Mouse (Mus musculus): Measurements from ENCODE around the gene Olfr1348. TPM values are rescaled to one million over a fixed set of nuclear protein-coding genes. Genes with fewer than 3 reads are reported as not detected.
A peak's percentile ranks its signal among the peaks of the same experiment; 100 is the strongest.

Gene Olfr1348
- not detected in 2 replicates for polyA plus RNA-seq (2011; ENCODE audit: insufficient read depth, insufficient read length, low read depth, missing spikeins)

DNA sequence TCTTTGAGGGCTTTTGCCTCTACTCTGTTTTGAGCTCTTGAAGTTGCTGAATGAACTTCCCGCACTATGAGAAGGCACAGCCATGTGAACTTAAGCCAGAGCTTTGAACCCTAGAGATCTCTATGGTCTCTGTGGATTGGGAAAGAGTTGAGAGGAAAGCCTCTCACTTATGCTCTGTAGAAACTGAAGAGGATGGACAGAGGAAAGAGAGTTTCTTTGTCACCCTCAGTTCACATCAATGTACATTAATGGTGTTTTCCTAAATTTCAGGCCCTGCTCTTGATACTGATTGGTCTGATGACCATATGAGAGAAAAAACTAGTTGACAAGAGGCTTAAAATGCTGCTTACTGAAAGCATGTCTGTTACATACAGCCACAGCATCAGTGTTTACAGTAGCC is at the start of gene Olfr1348:
Gene Olfr1348 (minus strand): TSS at position 101 of the 400 bp plus-strand sequence.
- no peak within 1 kb of the TSS for H3K4me3 ChIP-seq (ENCODE audit: low read depth, low read length)
- H3K27ac ChIP-seq (ENCODE audit: insufficient read depth, low read length): no peak within 1 kb of the TSS
- H3K36me3 ChIP-seq (ENCODE audit: control insufficient read depth, insufficient read depth, low read length, poor library complexity, severe bottlenecking): no peaks in the 10 kb centered on the region
- no peak within 1 kb of the TSS for H3K9ac ChIP-seq (ENCODE audit: low read depth, poor library complexity, severe bottlenecking)
- no peaks in the 10 kb centered on the region; the same call in 1 of the 2 replicates for H3K27me3 ChIP-seq (ENCODE audit: control insufficient read depth, insufficient read depth, low read length, poor library complexity, severe bottlenecking)
- TF ChIP-seq EP300 (IDR thresholded peaks at IDR 0.05; ENCODE audit: insufficient read depth, low read depth, low read length): no peak
- no peak for TF ChIP-seq CTCF (IDR thresholded peaks at IDR 0.05; ENCODE audit: low read depth, low read length)
- no peak for TF ChIP-seq POLR2A (IDR thresholded peaks at IDR 0.05; ENCODE audit: insufficient read depth, low read length)
- no peaks in the 10 kb centered on the region for H3K4me1 ChIP-seq (ENCODE audit: control insufficient read depth, insufficient read depth, low read length)
- H3K9me3 ChIP-seq (replicated peaks; ENCODE audit: control insufficient read depth, insufficient read depth, low read length, poor library complexity, severe bottlenecking): no peaks in the 10 kb centered on the region

DNA sequence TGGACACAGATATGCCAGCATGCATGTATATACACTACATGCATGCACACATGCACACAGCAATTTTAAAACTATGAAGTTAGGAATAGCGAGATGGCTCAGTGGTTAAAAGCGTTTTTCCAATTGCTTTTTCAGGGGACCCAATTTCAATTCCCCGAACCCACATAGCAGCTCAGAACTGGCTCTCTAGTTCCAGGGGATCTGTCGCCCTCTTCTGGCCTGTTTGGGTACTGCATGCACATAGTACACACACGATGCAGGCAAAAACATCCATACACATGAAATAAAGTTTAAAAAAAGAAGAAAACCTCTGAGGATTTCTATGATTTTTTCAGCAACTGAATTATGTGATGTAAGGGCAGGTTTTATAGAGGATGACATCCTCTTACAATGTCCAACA is 17.6 kb upstream of the Olfr1348 start:
- no peak for TF ChIP-seq EP300 (IDR thresholded peaks at IDR 0.05; ENCODE audit: insufficient read depth, low read depth, low read length)
- TF ChIP-seq CTCF (IDR thresholded peaks at IDR 0.05; ENCODE audit: low read depth, low read length): peak; percentile 77
- TF ChIP-seq POLR2A (IDR thresholded peaks at IDR 0.05; ENCODE audit: insufficient read depth, low read length): no peak
- Histone ChIP-seq H3K27me3 (ENCODE audit: control insufficient read depth, insufficient read depth, low read length, poor library complexity, severe bottlenecking) (no peaks in the 10 kb centered on the region), H3K27ac (ENCODE audit: insufficient read depth, low read length) (no peak overlapping the region), H3K4me1 (ENCODE audit: control insufficient read depth, insufficient read depth, low read length) (no peaks in the 10 kb centered on the region), H3K4me3 (ENCODE audit: low read depth, low read length) (no peak overlapping the region), H3K36me3 (ENCODE audit: control insufficient read depth, insufficient read depth, low read length, poor library complexity, severe bottlenecking) (no peaks in the 10 kb centered on the region), H3K9me3 (replicated peaks; ENCODE audit: control insufficient read depth, insufficient read depth, low read length, poor library complexity, severe bottlenecking) (no peaks in the 10 kb centered on the region), H3K9ac (ENCODE audit: low read depth, poor library complexity, severe bottlenecking) (no peak overlapping the region)

- no peaks in the 10 kb centered on the region for H3K27me3 ChIP-seq (ENCODE audit: control insufficient read depth, insufficient read depth, low read length, poor library complexity, severe bottlenecking)
- no peaks in the 10 kb centered on the region for H3K4me1 ChIP-seq (ENCODE audit: control insufficient read depth, insufficient read depth, low read length)
- H3K9me3 ChIP-seq (replicated peaks; ENCODE audit: control insufficient read depth, insufficient read depth, low read length, poor library complexity, severe bottlenecking): no peaks in the 10 kb centered on the region
Observed at GRCm38 (mm10) chr7:6525001-6525400, 16.5 kb upstream of the Olfr1348 start.

DNA sequence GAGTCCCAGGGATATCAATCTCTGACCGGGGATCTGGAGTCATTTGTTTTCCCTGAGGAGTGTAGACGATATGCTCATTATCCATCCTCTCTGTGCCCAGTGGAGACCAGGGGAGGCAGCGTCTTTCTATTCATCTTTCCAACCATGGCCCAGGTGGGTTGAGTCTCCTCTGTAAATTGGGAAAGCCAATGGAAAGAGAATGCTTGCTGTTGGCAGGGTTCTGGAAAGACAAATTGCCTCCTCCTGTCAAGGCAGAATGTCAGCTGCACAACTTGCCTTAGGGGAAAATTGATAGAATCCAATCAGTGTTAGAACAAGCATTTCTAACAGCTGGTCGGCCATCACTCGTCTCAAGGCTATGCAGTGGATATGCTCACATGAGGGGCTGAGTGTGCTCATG is 14.3 kb upstream of the Olfr1348 start, which contains the start of gene Olfr1349:
Gene Olfr1349 (minus strand): TSS at position 101 of the 400 bp plus-strand sequence.
- no peak for TF ChIP-seq CTCF (IDR thresholded peaks at IDR 0.05; ENCODE audit: low read depth, low read length)
- TF ChIP-seq POLR2A (IDR thresholded peaks at IDR 0.05; ENCODE audit: insufficient read depth, low read length): no peak
- TF ChIP-seq EP300 (IDR thresholded peaks at IDR 0.05; ENCODE audit: insufficient read depth, low read depth, low read length): no peak
- H3K4me1 ChIP-seq (ENCODE audit: control insufficient read depth, insufficient read depth, low read length): no peaks in the 10 kb centered on the region
- H3K27ac ChIP-seq (ENCODE audit: insufficient read depth, low read length): no peak within 1 kb of the TSS
- no peaks in the 10 kb centered on the region for H3K27me3 ChIP-seq (ENCODE audit: control insufficient read depth, insufficient read depth, low read length, poor library complexity, severe bottlenecking)
- no peaks in the 10 kb centered on the region for H3K9me3 ChIP-seq (replicated peaks; ENCODE audit: control insufficient read depth, insufficient read depth, low read length, poor library complexity, severe bottlenecking)
- H3K36me3 ChIP-seq (ENCODE audit: control insufficient read depth, insufficient read depth, low read length, poor library complexity, severe bottlenecking): no peaks in the 10 kb centered on the region
- no peak within 1 kb of the TSS for H3K4me3 ChIP-seq (ENCODE audit: low read depth, low read length)
- H3K9ac ChIP-seq (ENCODE audit: low read depth, poor library complexity, severe bottlenecking): no peak within 1 kb of the TSS

More at GRCm38 (mm10) chr7:6525001-6525400, 16.5 kb upstream of the Olfr1348 start:
- TF ChIP-seq POLR2A (IDR thresholded peaks at IDR 0.05; ENCODE audit: insufficient read depth, low read length): no peak
- TF ChIP-seq CTCF (IDR thresholded peaks at IDR 0.05; ENCODE audit: low read depth, low read length): peak; percentile 64
- no peaks in the 10 kb centered on the region for H3K36me3 ChIP-seq (ENCODE audit: control insufficient read depth, insufficient read depth, low read length, poor library complexity, severe bottlenecking)
- no peak overlapping the region for H3K4me3 ChIP-seq (ENCODE audit: low read depth, low read length)
- no peak overlapping the region for H3K27ac ChIP-seq (ENCODE audit: insufficient read depth, low read length)
- no peak overlapping the region for H3K9ac ChIP-seq (ENCODE audit: low read depth, poor library complexity, severe bottlenecking)

DNA sequence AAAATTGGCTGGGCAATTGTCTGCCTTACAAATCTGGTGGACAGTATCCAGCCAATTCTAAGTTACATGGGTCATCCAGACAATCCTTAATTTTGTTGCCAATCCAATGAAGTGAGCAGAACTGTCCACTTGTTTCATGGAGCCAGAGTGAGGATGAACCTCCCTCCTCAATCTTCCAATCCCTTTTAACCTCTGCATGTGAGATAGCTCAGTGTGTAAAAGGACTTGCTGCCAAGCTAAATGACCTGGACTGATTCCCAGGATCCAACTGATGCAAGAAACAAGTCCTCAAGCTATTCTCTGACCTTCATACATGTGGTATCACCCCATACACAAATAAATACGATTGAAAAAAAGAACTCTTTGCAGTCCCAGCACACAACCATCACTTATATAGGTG is 13.1 kb upstream of the Olfr1348 start:
- Histone ChIP-seq H3K36me3 (ENCODE audit: control insufficient read depth, insufficient read depth, low read length, poor library complexity, severe bottlenecking) (no peaks in the 10 kb centered on the region), H3K4me3 (ENCODE audit: low read depth, low read length) (no peak overlapping the region), H3K4me1 (ENCODE audit: control insufficient read depth, insufficient read depth, low read length) (no peaks in the 10 kb centered on the region), H3K9ac (ENCODE audit: low read depth, poor library complexity, severe bottlenecking) (no peak overlapping the region), H3K9me3 (replicated peaks; ENCODE audit: control insufficient read depth, insufficient read depth, low read length, poor library complexity, severe bottlenecking) (no peaks in the 10 kb centered on the region), H3K27ac (ENCODE audit: insufficient read depth, low read length) (no peak overlapping the region), H3K27me3 (ENCODE audit: control insufficient read depth, insufficient read depth, low read length, poor library complexity, severe bottlenecking) (no peaks in the 10 kb centered on the region)
- no peak for TF ChIP-seq POLR2A (IDR thresholded peaks at IDR 0.05; ENCODE audit: insufficient read depth, low read length)
- no peak for TF ChIP-seq CTCF (IDR thresholded peaks at IDR 0.05; ENCODE audit: low read depth, low read length)
- no peak for TF ChIP-seq EP300 (IDR thresholded peaks at IDR 0.05; ENCODE audit: insufficient read depth, low read depth, low read length)

DNA sequence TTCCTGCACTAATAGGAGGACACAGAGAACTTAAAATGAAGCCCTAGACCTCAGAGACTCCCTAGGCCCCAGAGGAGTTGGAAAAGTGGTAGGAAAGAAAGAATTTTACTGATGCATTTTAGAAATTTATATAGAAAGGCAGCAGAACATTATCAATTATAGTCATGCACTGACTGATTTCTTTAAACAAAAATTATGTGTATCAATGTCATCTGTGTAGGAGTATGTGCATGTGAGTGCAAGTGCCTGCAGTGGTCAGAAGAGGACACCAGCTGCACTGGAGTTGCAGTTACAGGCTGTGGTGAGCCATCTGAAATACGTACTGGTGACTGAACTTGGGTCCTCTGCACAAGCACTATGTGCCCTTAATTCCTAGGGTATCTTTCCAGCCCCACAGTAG is 8.9 kb downstream of the Olfr1348 start, which contains the start of gene Olfr1347:
Gene Olfr1347 (minus strand): TSS at position 101 of the 400 bp plus-strand sequence.
- Histone ChIP-seq H3K27me3 (ENCODE audit: control insufficient read depth, insufficient read depth, low read length, poor library complexity, severe bottlenecking) (no peaks in the 10 kb centered on the region), H3K27ac (ENCODE audit: insufficient read depth, low read length) (no peak within 1 kb of the TSS), H3K4me3 (ENCODE audit: low read depth, low read length) (no peak within 1 kb of the TSS), H3K36me3 (ENCODE audit: control insufficient read depth, insufficient read depth, low read length, poor library complexity, severe bottlenecking) (no peaks in the 10 kb centered on the region), H3K4me1 (ENCODE audit: control insufficient read depth, insufficient read depth, low read length) (no peaks in the 10 kb centered on the region), H3K9ac (ENCODE audit: low read depth, poor library complexity, severe bottlenecking) (no peak within 1 kb of the TSS), H3K9me3 (replicated peaks; ENCODE audit: control insufficient read depth, insufficient read depth, low read length, poor library complexity, severe bottlenecking) (no peaks in the 10 kb centered on the region; the same call in 1 of the 2 replicates)
- TF ChIP-seq EP300 (IDR thresholded peaks at IDR 0.05; ENCODE audit: insufficient read depth, low read depth, low read length): no peak
- TF ChIP-seq CTCF (IDR thresholded peaks at IDR 0.05; ENCODE audit: low read depth, low read length): no peak
- TF ChIP-seq POLR2A (IDR thresholded peaks at IDR 0.05; ENCODE audit: insufficient read depth, low read length): no peak
